Mouse (Mus musculus): ENCODE measurements at regions not wholly inside any gene's neighbourhood (a gene's known extent, or its start where the extent isn't known, plus 50 kb on each side); places are given as distances from the start of the nearest gene placed in this dataset.

- TF ChIP-seq CHD2 (IDR thresholded peaks at IDR 0.05; ENCODE audit: low read depth, low read length) (no peak), ZC3H11A (IDR thresholded peaks at IDR 0.05; ENCODE audit: borderline replicate concordance, low read depth, low read length) (no peak), MAFK (IDR thresholded peaks at IDR 0.05; ENCODE audit: insufficient read depth, low read depth, low read length) (no peak)
These were observed 853.9 kb upstream of the Zfp386 start for GRCm38 (mm10) chr12:115193482-115194103.

Measured in ES-E14 (cell line).